Mouse (Mus musculus) intestine, embryonic 16.5 days (tissue): ENCODE measurements at regions not wholly inside any gene's neighbourhood (a gene's known extent, or its start where the extent isn't known, plus 50 kb on each side); places are given as distances from the start of the nearest gene placed in this dataset.

ENCODE experiments used
- ATAC-seq: fragments of 200-750 bp; cut with Nextera tagmentation; 2 replicates; pipeline ENCODE4 v1.8.0; 2017; ENCODE audit warnings: moderate TSS enrichment, moderate library complexity
- H3K27ac ChIP-seq: fragments of 300-500 bp; sonication (generic); 2 replicates; pipeline ENCODE4 v1.5.1; 2014; ENCODE audit warnings: mild to moderate bottlenecking, low read length
- H3K27me3 ChIP-seq: fragments of 300-500 bp; sonication (generic); replicated peaks from 2 replicates; pipeline ENCODE4 v1.6.1; 2014; ENCODE audit warnings: low read length, control low read depth, mixed read lengths; ENCODE audit not compliant: control insufficient read depth, insufficient read depth
- H3K36me3 ChIP-seq: fragments of 300-500 bp; sonication (generic); 2 replicates; pipeline ENCODE4 v1.6.1; 2014; ENCODE audit warnings: low read length, control low read depth; ENCODE audit not compliant: control insufficient read depth, insufficient read depth
- H3K4me1 ChIP-seq: fragments of 300-500 bp; sonication (generic); 2 replicates; pipeline ENCODE4 v1.6.1; 2014; ENCODE audit warnings: low read length, control low read depth, mixed read lengths; ENCODE audit not compliant: control insufficient read depth, insufficient read depth
- H3K4me2 ChIP-seq: fragments of 300-500 bp; sonication (generic); 2 replicates; pipeline ENCODE4 v1.6.1; 2014; ENCODE audit warnings: low read depth, low read length, control low read depth
- H3K4me3 ChIP-seq: fragments of 300-500 bp; sonication (generic); 2 replicates; pipeline ENCODE4 v1.5.1; 2014; ENCODE audit warnings: mild to moderate bottlenecking, low read length
- H3K9ac ChIP-seq: fragments of 300-500 bp; sonication (generic); 2 replicates; pipeline ENCODE4 v1.6.1; 2014; ENCODE audit warnings: low read depth, low read length
- H3K9me3 ChIP-seq: fragments of 300-500 bp; sonication (generic); 2 replicates; pipeline ENCODE4 v1.6.1; 2016; ENCODE audit warnings: low read length, control low read depth; ENCODE audit not compliant: control insufficient read depth
- WGBS: fragments of 180-500 bp; shearing (Covaris S2); extraction: QIAGEN DNeasy Blood & Tissue Kit; methylation state at CpG from one replicate; pipeline ENCODE4 v1.1.7; 2014; 5-methylcytosine and 5-hydroxymethylcytosine counted together

- no peak for ATAC-seq
- H3K4me3 ChIP-seq: no peak overlapping the region
- no peak overlapping the region for H3K9ac ChIP-seq
- H3K9me3 ChIP-seq: no peaks in the 10 kb centered on the region
- no peak overlapping the region for H3K27ac ChIP-seq
- no peak overlapping the region for H3K4me2 ChIP-seq
- H3K36me3 ChIP-seq: no peaks in the 10 kb centered on the region
- 90% methylated on average over 10 of the region's 10 CpGs for WGBS
- H3K27me3 ChIP-seq: no peaks in the 10 kb centered on the region
- H3K4me1 ChIP-seq: no peaks in the 10 kb centered on the region
Measured at GRCm38 (mm10) chr11:22650771-22651170, 138.9 kb downstream of the Tmem17 start.

DNA sequence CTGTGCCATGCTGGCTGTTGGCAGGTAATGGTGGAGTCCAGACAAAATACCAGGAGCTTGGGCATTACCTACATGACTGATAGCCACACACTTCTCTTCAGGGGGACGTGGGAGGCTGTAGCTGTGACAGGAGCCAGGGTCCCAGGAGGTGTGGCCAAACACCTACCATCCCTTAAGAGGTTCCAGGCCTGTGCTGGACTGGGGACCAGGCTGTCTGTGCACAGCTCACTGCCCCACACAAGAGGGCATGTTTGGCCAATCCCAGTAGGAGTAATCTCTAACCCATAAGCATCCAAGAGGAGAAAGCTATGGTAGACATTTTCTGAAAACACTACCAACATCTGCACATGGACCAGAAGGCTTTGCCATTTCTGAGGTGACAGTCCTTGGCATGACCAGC is 139.4 kb downstream of the Tmem17 start:
- Histone ChIP-seq H3K9me3 (no peaks in the 10 kb centered on the region), H3K27ac (no peak overlapping the region), H3K27me3 (no peaks in the 10 kb centered on the region), H3K4me2 (no peak overlapping the region), H3K4me1 (no peaks in the 10 kb centered on the region), H3K36me3 (no peaks in the 10 kb centered on the region), H3K4me3 (no peak overlapping the region), H3K9ac (no peak overlapping the region)
- no peak for ATAC-seq
- WGBS: 71% methylated on average over 1 of the region's 1 CpGs

DNA sequence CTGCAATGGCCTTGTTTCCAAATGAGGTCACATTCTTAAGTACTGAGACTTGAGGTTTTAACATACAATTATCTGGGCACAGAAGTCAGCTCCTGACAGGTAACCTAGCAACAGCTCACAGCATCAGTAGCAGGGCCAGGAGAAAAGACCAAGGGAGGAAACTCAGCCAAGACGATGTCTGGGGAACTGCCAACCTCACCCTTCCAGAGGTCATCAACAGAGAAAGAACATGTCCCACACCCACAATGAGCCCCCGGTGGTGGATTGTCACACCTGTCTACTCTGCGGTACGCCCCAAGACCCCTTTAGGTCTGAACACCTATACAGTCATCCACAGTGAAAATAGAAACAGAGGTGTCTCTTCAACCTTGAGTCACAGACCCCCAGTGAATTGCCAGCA is 140.0 kb downstream of the Tmem17 start:
- Histone ChIP-seq H3K9me3 (no peaks in the 10 kb centered on the region), H3K4me2 (no peak overlapping the region), H3K36me3 (no peaks in the 10 kb centered on the region), H3K27me3 (no peaks in the 10 kb centered on the region), H3K4me3 (no peak overlapping the region), H3K4me1 (no peaks in the 10 kb centered on the region), H3K9ac (no peak overlapping the region), H3K27ac (no peak overlapping the region)
- 78% methylated on average over 4 of the region's 4 CpGs for WGBS
- no peak for ATAC-seq

- Histone ChIP-seq H3K4me3 (no peak overlapping the region), H3K9me3 (no peaks in the 10 kb centered on the region), H3K27ac (no peak overlapping the region), H3K4me2 (no peak overlapping the region), H3K27me3 (no peaks in the 10 kb centered on the region), H3K9ac (no peak overlapping the region), H3K36me3 (no peaks in the 10 kb centered on the region), H3K4me1 (no peaks in the 10 kb centered on the region)
- 61% methylated on average over 3 of the region's 3 CpGs for WGBS
- no peak for ATAC-seq
Measured at GRCm38 (mm10) chr11:22652931-22653330, 141.0 kb downstream of the Tmem17 start.

- no peak overlapping the region for H3K4me2 ChIP-seq
- H3K4me1 ChIP-seq: no peaks in the 10 kb centered on the region
- H3K4me3 ChIP-seq: no peak overlapping the region
- no peak overlapping the region for H3K27ac ChIP-seq
- WGBS: 80% methylated on average over 5 of the region's 5 CpGs
- no peak for ATAC-seq
- H3K9ac ChIP-seq: no peak overlapping the region
- H3K36me3 ChIP-seq: no peaks in the 10 kb centered on the region
- no peaks in the 10 kb centered on the region for H3K27me3 ChIP-seq
- H3K9me3 ChIP-seq: no peaks in the 10 kb centered on the region
Measured at GRCm38 (mm10) chr11:22653366-22653765, 141.5 kb downstream of the Tmem17 start.

- WGBS: 43% methylated on average over 1 of the region's 1 CpGs
- ATAC-seq: no peak
Measured at GRCm38 (mm10) chr11:22657635-22658034, 145.7 kb downstream of the Tmem17 start.

DNA sequence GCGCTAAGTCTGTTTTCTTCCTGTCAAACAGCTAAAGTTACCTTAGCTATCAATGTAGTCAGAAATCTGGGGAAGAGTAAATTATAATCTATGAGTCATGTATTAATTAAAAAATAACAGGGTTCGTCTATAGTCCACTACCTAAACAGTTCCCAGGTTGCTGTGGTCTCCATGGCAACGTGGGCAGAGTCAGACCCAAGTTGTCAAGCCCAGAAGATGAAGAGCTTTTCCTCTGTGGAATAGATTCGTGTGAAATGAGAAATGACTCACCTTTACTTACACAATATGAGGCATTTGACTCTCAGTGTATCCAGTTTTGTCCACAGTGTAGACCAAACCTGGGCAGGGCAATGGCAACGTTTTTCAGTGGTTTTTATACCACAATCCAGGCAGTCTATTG is 149.2 kb downstream of the Tmem17 start:
- H3K27ac ChIP-seq: no peak overlapping the region
- H3K4me3 ChIP-seq: no peak overlapping the region
- ATAC-seq: no peak
- no peak overlapping the region for H3K9ac ChIP-seq
- H3K9me3 ChIP-seq: no peaks in the 10 kb centered on the region
- peaks cover under 1% of the 10 kb centered on the region; the same call in 1 of the 2 replicates for H3K4me1 ChIP-seq
- H3K4me2 ChIP-seq: no peak overlapping the region
- no peaks in the 10 kb centered on the region for H3K27me3 ChIP-seq
- no peaks in the 10 kb centered on the region for H3K36me3 ChIP-seq
- WGBS: 39% methylated on average over 5 of the region's 5 CpGs

More at GRCm38 (mm10) chr11:22657635-22658034, 145.7 kb downstream of the Tmem17 start:
- no peak overlapping the region for H3K27ac ChIP-seq
- H3K27me3 ChIP-seq: no peaks in the 10 kb centered on the region
- no peak overlapping the region for H3K4me3 ChIP-seq
- H3K9ac ChIP-seq: no peak overlapping the region
- H3K9me3 ChIP-seq: no peaks in the 10 kb centered on the region
- no peak overlapping the region for H3K4me2 ChIP-seq
- no peaks in the 10 kb centered on the region for H3K36me3 ChIP-seq
- no peaks in the 10 kb centered on the region for H3K4me1 ChIP-seq

DNA sequence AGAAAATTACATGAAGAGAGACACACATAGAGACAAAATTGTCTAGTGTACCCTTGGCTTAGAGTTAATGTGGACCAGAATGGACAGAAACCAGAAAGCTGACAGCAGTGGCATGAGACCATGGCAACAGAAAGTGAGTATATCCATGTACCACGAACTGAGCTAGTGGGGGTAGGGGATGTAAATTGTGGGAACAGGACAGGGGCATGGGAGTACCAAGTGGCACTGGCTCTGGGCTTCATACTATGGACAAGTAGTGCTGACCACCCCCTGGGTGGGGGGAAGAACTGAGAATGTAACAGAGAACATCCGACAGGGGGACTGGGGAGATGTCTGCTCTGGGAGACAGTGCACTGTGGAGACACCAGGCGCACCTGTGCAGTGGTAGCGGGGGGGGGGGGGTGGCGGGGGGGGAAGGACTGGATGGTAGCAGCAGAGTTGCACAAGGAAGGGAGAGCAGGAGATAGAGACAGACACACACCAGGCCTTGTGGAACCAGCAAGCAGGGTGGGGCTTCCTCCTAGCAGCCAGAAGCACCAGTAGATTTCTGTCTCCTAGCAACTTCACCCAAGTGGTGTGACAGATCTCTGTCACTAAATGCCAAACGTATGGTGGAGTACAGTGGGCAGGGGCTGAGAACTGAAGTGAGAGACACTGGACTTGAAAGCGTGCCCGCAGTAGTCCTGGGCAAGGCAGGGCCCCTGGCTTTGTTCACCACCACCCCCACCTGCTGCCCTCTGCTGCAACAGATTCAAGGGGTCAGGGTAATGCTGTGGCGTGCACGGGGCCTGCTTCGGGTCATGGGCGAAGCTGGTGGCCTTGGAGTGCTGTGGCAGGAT is 150.0 kb downstream of the Tmem17 start:
- Histone ChIP-seq H3K4me3 (no peak overlapping the region), H3K9me3 (no peaks in the 10 kb centered on the region), H3K4me1 (peaks cover 2% of the 10 kb centered on the region; the same call in 1 of the 2 replicates), H3K36me3 (no peaks in the 10 kb centered on the region), H3K27me3 (no peaks in the 10 kb centered on the region), H3K4me2 (no peak overlapping the region), H3K27ac (no peak overlapping the region), H3K9ac (no peak overlapping the region)
- WGBS: 43% methylated on average over 10 of the region's 12 CpGs
- no peak for ATAC-seq

GRCm38 (mm10) chr11:22665978-22666377 is 154.1 kb downstream of the Tmem17 start:
- Histone ChIP-seq H3K36me3 (no peaks in the 10 kb centered on the region), H3K27me3 (no peaks in the 10 kb centered on the region), H3K4me1 (peaks cover 2% of the 10 kb centered on the region; the same call in 1 of the 2 replicates), H3K4me3 (no peak overlapping the region), H3K27ac (no peak overlapping the region), H3K4me2 (no peak overlapping the region), H3K9ac (no peak overlapping the region), H3K9me3 (no peaks in the 10 kb centered on the region)
- peak; percentile 39; the same call in 1 of the 2 replicates for ATAC-seq
- whole genome bisulfite sequencing: 28% methylated on average over 4 of the region's 4 CpGs
